Mouse (Mus musculus) hindbrain, embryonic 11.5 days (tissue): ENCODE data around the gene Bin2. TPM values are rescaled to one million over a fixed set of nuclear protein-coding genes. Genes with fewer than 3 reads are reported as not detected.
"Not testable (repeated sequence)": the region's sequence is repeated elsewhere in the genome, so short reads cannot be mapped to it uniquely, and the experiment has no call there.

Source experiments
- ATAC-seq: fragments of 200-750 bp; cut with Nextera tagmentation; 2 replicates; pipeline ENCODE4 v1.8.0; 2017; ENCODE audit warnings: mild to moderate bottlenecking, moderate TSS enrichment, moderate library complexity; ENCODE audit not compliant: low FRiP score
- DNase-seq: peaks from one replicate; pipeline ENCODE4 v3.0.0-alpha.2; 2015; ENCODE audit warnings: low spot score
- H3K27ac ChIP-seq: fragments of 300-500 bp; sonication (generic); 2 replicates; pipeline ENCODE4 v1.5.1; 2014; ENCODE audit warnings: mild to moderate bottlenecking, low read depth, low read length
- H3K27me3 ChIP-seq: fragments of 300-500 bp; sonication (generic); 2 replicates; pipeline ENCODE4 v1.6.1; 2014; ENCODE audit warnings: mild to moderate bottlenecking, low read length, moderate library complexity, mixed read lengths; ENCODE audit not compliant: control insufficient read depth, insufficient read depth
- H3K36me3 ChIP-seq: fragments of 300-500 bp; sonication (generic); 2 replicates; pipeline ENCODE4 v1.6.1; 2014; ENCODE audit warnings: mild to moderate bottlenecking, low read length, moderate library complexity, mixed read lengths; ENCODE audit not compliant: control insufficient read depth, insufficient read depth
- H3K4me1 ChIP-seq: fragments of 300-500 bp; sonication (generic); replicated peaks from 2 replicates; pipeline ENCODE4 v1.6.1; 2014; ENCODE audit warnings: low read length, mixed read lengths; ENCODE audit not compliant: control insufficient read depth, insufficient read depth
- H3K4me2 ChIP-seq: fragments of 300-500 bp; sonication (generic); replicated peaks from 2 replicates; pipeline ENCODE4 v1.6.1; 2014; ENCODE audit warnings: mild to moderate bottlenecking, low read depth, low read length
- H3K4me3 ChIP-seq: fragments of 300-500 bp; sonication (generic); 2 replicates; pipeline ENCODE4 v1.5.1; 2014; ENCODE audit warnings: low read depth, low read length
- H3K9ac ChIP-seq: fragments of 300-500 bp; sonication (generic); 2 replicates; pipeline ENCODE4 v1.6.1; 2014; ENCODE audit warnings: low read depth, low read length
- H3K9me3 ChIP-seq: fragments of 300-500 bp; sonication (generic); 2 replicates; pipeline ENCODE4 v1.6.1; 2016; ENCODE audit warnings: low read length; ENCODE audit not compliant: control insufficient read depth
- WGBS: fragments of 180-500 bp; shearing (Covaris S2); extraction: QIAGEN DNeasy Blood & Tissue Kit; methylation state at CpG from one replicate; pipeline ENCODE4 v1.1.7; 2014; 5-methylcytosine and 5-hydroxymethylcytosine counted together
- polyA plus RNA-seq: library from polyadenylated mRNA; unstranded; fragments of >200 nt; fragmentation: Nextera tagmentation; extraction: Ambion mirVana; gene quantifications from 2 replicates; pipeline ENCODE4 v1.2.1, GENCODE M21; 2014

Gene Bin2
- polyA plus RNA-seq, 1 experiment from 2014 or later = 5.5 TPM

- DNase-seq (no peak), ATAC-seq (peak; percentile 7)
- H3K36me3 ChIP-seq = peaks cover 3% of the 10 kb centered on the region
- peak overlapping the region; percentile 44 for H3K9ac ChIP-seq
- peak overlapping the region; percentile 72 for H3K4me2 ChIP-seq
- no peaks in the 10 kb centered on the region for H3K9me3 ChIP-seq
- no peaks in the 10 kb centered on the region for H3K27me3 ChIP-seq
- peak overlapping the region; percentile 92 for H3K4me3 ChIP-seq
- peak overlapping the region; percentile 97; the same call in 1 of the 2 replicates for H3K27ac ChIP-seq
- WGBS = 10% methylated on average over 43 of the region's 43 CpGs
- no peaks in the 10 kb centered on the region; the same call in 1 of the 2 replicates for H3K4me1 ChIP-seq
These were observed 54.9 kb downstream of the Bin2 start for GRCm38 (mm10) chr15:100614218-100614995.

DNA sequence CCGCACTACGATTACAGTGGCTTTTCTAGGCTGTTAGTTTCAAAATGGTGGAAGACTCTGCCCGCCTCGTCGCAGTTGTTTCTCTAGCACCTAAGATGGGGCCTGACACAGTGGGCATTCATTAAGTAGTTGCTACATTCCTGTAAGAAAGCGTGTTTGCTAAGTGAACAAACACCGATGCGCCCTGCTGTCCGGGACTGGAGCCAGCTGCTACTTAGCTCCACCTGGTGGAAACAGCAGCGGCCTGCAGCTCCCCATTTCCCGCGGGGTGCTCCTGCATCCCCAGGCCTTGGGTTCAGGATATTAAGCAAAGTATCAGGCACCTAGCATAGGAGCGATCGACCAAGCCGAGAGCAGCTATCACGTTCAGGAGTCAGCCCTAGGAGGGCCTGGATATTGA lies 55.8 kb downstream of the Bin2 start:
- Histone ChIP-seq H3K4me1 (peaks cover 2% of the 10 kb centered on the region; the same call in 1 of the 2 replicates), H3K4me3 (no peak overlapping the region; the same call in 1 of the 2 replicates), H3K4me2 (peak overlapping the region; percentile 5; the same call in 1 of the 2 replicates), H3K27ac (no peak overlapping the region), H3K27me3 (no peaks in the 10 kb centered on the region), H3K9me3 (no peaks in the 10 kb centered on the region), H3K36me3 (peaks cover 3% of the 10 kb centered on the region; the same call in 1 of the 2 replicates), H3K9ac (no peak overlapping the region)
- DNase-seq (peak; percentile 84), ATAC-seq (no peak)
- 9% methylated on average over 16 of the region's 16 CpGs for WGBS

- Histone ChIP-seq H3K4me1 (peaks cover 2% of the 10 kb centered on the region; the same call in 1 of the 2 replicates), H3K4me3 (no peak overlapping the region), H3K4me2 (no peak overlapping the region), H3K36me3 (no peaks in the 10 kb centered on the region), H3K9me3 (no peaks in the 10 kb centered on the region), H3K9ac (no peak overlapping the region), H3K27ac (no peak overlapping the region), H3K27me3 (no peaks in the 10 kb centered on the region)
- 70% methylated on average over 2 of the region's 2 CpGs for WGBS
- ATAC-seq (no peak), DNase-seq (no peak)
These were observed 56.9 kb downstream of the Bin2 start for GRCm38 (mm10) chr15:100612432-100612831.

GRCm38 (mm10) chr15:100611951-100612350 lies 57.4 kb downstream of the Bin2 start:
- Histone ChIP-seq H3K9me3 (no peaks in the 10 kb centered on the region), H3K27ac (no peak overlapping the region), H3K27me3 (no peaks in the 10 kb centered on the region), H3K36me3 (no peaks in the 10 kb centered on the region), H3K9ac (no peak overlapping the region), H3K4me2 (no peak overlapping the region), H3K4me1 (peaks cover 2% of the 10 kb centered on the region; the same call in 1 of the 2 replicates), H3K4me3 (no peak overlapping the region)
- DNase-seq = no peak
- WGBS = 83% methylated on average over 7 of the region's 7 CpGs
- ATAC-seq = no peak

DNA sequence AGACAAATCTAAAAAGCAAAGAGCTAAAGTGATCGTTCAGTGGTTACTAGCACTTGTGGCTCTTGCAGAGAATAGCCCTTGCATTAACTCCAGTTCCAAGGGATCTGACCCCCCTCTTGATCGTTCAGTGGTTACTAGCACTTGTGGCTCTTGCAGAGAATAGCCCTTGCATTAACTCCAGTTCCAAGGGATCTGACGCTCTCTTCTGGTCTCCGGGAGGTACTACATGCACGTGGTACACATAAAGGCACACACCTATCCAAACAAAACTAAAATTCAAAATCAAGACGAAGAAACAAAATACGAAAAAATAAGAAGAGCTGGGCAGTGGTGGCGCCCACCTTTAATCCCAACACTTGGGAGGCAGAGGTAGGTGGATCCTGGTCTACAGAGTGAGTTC lies 62.7 kb downstream of the Bin2 start:
- H3K27me3 ChIP-seq, DNase-seq: not testable (repeated sequence)
- WGBS = 93% methylated on average over 8 of the region's 8 CpGs

GRCm38 (mm10) chr15:100601669-100602068 lies 67.7 kb downstream of the Bin2 start:
- no peak overlapping the region for H3K4me2 ChIP-seq
- H3K27ac ChIP-seq = no peak overlapping the region
- no peak for ATAC-seq
- WGBS = 46% methylated on average over 3 of the region's 3 CpGs
- H3K27me3 ChIP-seq = peaks cover 18% of the 10 kb centered on the region
- H3K9ac ChIP-seq = no peak overlapping the region
- no peaks in the 10 kb centered on the region for H3K36me3 ChIP-seq
- peaks cover 7% of the 10 kb centered on the region; the same call in 1 of the 2 replicates for H3K4me1 ChIP-seq
- H3K9me3 ChIP-seq = no peaks in the 10 kb centered on the region
- no peak for DNase-seq
- H3K4me3 ChIP-seq = no peak overlapping the region

More for the DNA sequence above, 62.7 kb downstream of the Bin2 start:
- H3K36me3 ChIP-seq, H3K4me3 ChIP-seq, H3K27ac ChIP-seq, H3K9me3 ChIP-seq, H3K9ac ChIP-seq, H3K4me2 ChIP-seq, H3K4me1 ChIP-seq, ATAC-seq: not testable (repeated sequence)

DNA sequence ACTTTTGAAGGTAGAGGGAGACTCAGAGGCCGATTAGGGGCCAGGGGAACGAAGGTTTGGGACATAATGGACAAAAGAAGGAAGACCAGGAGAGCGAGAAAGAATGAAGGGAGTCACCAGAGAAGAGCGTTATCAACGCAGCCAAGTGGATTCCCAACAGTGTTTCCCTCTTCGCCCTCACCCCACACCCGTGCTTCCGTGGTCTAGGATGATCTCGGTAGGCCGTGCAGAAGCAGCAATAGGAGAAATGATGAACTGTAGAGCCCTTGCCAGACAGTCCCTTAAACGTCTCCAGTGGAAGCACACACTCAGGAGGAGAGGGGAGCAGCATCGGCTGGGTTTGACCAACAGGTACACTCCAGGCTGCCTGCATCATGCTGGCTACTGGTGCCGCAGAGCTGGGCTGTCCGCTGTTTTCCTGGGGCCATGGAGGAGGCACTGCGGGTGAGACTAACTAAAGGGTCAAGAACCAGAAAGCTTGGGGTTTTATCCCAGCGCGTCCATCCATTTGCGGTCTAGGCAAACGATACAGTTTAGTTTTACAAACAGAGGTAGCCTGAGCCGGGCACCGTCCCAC lies 68.6 kb downstream of the Bin2 start:
- H3K27ac ChIP-seq = no peak overlapping the region
- H3K36me3 ChIP-seq = no peaks in the 10 kb centered on the region
- 10% methylated on average over 21 of the region's 21 CpGs for WGBS
- peak overlapping the region; percentile 81; the same call in 1 of the 2 replicates for H3K4me2 ChIP-seq
- H3K4me1 ChIP-seq = peaks cover 7% of the 10 kb centered on the region; the same call in 1 of the 2 replicates
- ATAC-seq (no peak), DNase-seq (peak; percentile 19)
- H3K9me3 ChIP-seq = no peaks in the 10 kb centered on the region
- peaks cover 18% of the 10 kb centered on the region for H3K27me3 ChIP-seq
- no peak overlapping the region for H3K9ac ChIP-seq
- H3K4me3 ChIP-seq = no peak overlapping the region

DNA sequence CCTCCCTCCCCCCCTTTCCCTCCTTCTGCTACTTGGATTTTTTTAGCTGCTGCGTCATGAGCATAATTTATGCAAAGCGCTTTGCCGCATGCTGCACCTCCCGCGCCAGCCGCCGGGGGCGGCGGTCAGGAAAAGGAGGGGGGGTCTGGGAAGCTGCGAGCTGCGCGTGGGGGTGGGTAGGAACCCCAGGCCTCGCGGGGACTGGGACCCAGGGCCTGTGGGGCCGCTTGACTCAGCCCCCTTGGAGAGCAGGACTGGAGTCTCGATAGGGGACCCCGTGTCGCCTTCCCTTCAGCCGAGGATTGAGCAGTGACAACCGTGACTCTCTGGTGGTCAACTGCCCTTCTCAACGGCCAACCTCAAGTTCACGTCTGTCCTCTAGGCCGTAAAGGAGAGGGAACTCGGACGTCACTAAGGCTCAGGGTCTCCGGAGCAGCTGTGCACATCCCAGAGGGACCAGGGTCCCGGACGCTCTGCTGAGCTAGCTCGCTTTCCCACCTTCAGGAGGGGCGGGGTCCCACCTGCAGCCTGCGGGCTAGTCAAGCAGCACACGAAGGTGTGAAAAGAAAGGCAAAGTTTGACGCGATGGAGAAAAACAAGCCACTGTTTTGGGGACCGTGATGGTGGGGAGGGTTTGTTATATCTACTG lies 69.2 kb downstream of the Bin2 start:
- H3K9me3 ChIP-seq = no peaks in the 10 kb centered on the region
- H3K36me3 ChIP-seq = no peaks in the 10 kb centered on the region
- H3K27me3 ChIP-seq = peaks cover 18% of the 10 kb centered on the region

More for the DNA sequence above, 69.2 kb downstream of the Bin2 start:
- Histone ChIP-seq H3K9ac (peak overlapping the region; percentile 91), H3K4me3 (peak overlapping the region; percentile 77), H3K27ac (peak overlapping the region; percentile 70), H3K4me2 (peak overlapping the region; percentile 81), H3K4me1 (peaks cover 7% of the 10 kb centered on the region; the same call in 1 of the 2 replicates)
- ATAC-seq (peak; percentile 64), DNase-seq (peak; percentile 85)
- 1% methylated on average over 35 of the region's 35 CpGs for WGBS
